Mouse (Mus musculus) stomach, embryonic 16.5 days (tissue): ENCODE data around the gene Bcr. TPM values are rescaled to one million over a fixed set of nuclear protein-coding genes. Genes with fewer than 3 reads are reported as not detected.

Experiments used
- ATAC-seq: fragments of 200-750 bp; cut with Nextera tagmentation; 2 replicates; pipeline ENCODE4 v1.8.0; 2017; ENCODE audit warnings: moderate number of reproducible peaks, moderate TSS enrichment; ENCODE audit not compliant: insufficient read depth, low FRiP score
- H3K27ac ChIP-seq: fragments of 300-500 bp; sonication (generic); 2 replicates; pipeline ENCODE4 v1.5.1; 2014; ENCODE audit warnings: low read length
- H3K27me3 ChIP-seq: fragments of 300-500 bp; sonication (generic); 2 replicates; pipeline ENCODE4 v1.6.1; 2014; ENCODE audit warnings: low read length, control low read depth, mixed read lengths; ENCODE audit not compliant: control insufficient read depth, insufficient read depth
- H3K36me3 ChIP-seq: fragments of 300-500 bp; sonication (generic); 2 replicates; pipeline ENCODE4 v1.6.1; 2014; ENCODE audit warnings: low read length; ENCODE audit not compliant: control insufficient read depth, insufficient read depth
- H3K4me1 ChIP-seq: fragments of 300-500 bp; sonication (generic); 2 replicates; pipeline ENCODE4 v1.6.1; 2014; ENCODE audit warnings: low read length, control low read depth, mixed read lengths; ENCODE audit not compliant: control insufficient read depth, insufficient read depth
- H3K4me2 ChIP-seq: fragments of 300-500 bp; sonication (generic); 2 replicates; pipeline ENCODE4 v1.6.1; 2014; ENCODE audit warnings: low read depth, low read length, mixed read lengths
- H3K4me3 ChIP-seq: fragments of 300-500 bp; sonication (generic); replicated peaks from 2 replicates; pipeline ENCODE4 v1.5.1; 2014; ENCODE audit warnings: mild to moderate bottlenecking, low read length
- H3K9ac ChIP-seq: fragments of 300-500 bp; sonication (generic); 2 replicates; pipeline ENCODE4 v1.6.1; 2014; ENCODE audit warnings: low read length
- H3K9me3 ChIP-seq: fragments of 300-500 bp; sonication (generic); replicated peaks from 2 replicates; pipeline ENCODE4 v1.6.1; 2016; ENCODE audit warnings: low read length, control low read depth; ENCODE audit not compliant: control insufficient read depth
- WGBS: fragments of 180-500 bp; shearing (Covaris S2); extraction: QIAGEN DNeasy Blood & Tissue Kit; methylation state at CpG from one replicate; pipeline ENCODE4 v1.1.7; 2014; 5-methylcytosine and 5-hydroxymethylcytosine counted together
- polyA plus RNA-seq: library from polyadenylated mRNA; unstranded; fragments of >200 nt; fragmentation: Nextera tagmentation; extraction: Ambion mirVana; gene quantifications from 2 replicates; pipeline ENCODE4 v1.2.1, GENCODE M21; 2015

Bcr gene
- polyA plus RNA-seq, 1 experiment from 2014 or later: 8.8 TPM

- peaks cover 41% of the 10 kb centered on the region for H3K4me1 ChIP-seq
- no peaks in the 10 kb centered on the region for H3K36me3 ChIP-seq
- H3K9ac ChIP-seq: peak overlapping the region; percentile 93
- peak overlapping the region; percentile 65 for H3K4me2 ChIP-seq
- no peaks in the 10 kb centered on the region for H3K9me3 ChIP-seq
- WGBS: 4% methylated on average over 71 of the region's 71 CpGs
- H3K27ac ChIP-seq: peak overlapping the region; percentile 14; the same call in 1 of the 2 replicates
- peak overlapping the region; percentile 86 for H3K4me3 ChIP-seq
- ATAC-seq: no peak
- no peaks in the 10 kb centered on the region for H3K27me3 ChIP-seq
Observed at GRCm38 (mm10) chr10:75061341-75062188, 1.2 kb downstream of the Bcr start.

GRCm38 (mm10) chr10:75062189-75062561, 1.8 kb downstream of the Bcr start:
- WGBS: 20% methylated on average over 6 of the region's 6 CpGs
- Histone ChIP-seq H3K9ac (peak overlapping the region; percentile 93), H3K4me1 (peaks cover 41% of the 10 kb centered on the region), H3K4me2 (peak overlapping the region; percentile 65), H3K4me3 (peak overlapping the region; percentile 86), H3K36me3 (no peaks in the 10 kb centered on the region), H3K27me3 (no peaks in the 10 kb centered on the region), H3K9me3 (no peaks in the 10 kb centered on the region), H3K27ac (no peak overlapping the region)
- ATAC-seq: no peak

- Histone ChIP-seq H3K9ac (no peak overlapping the region; the same call in 1 of the 2 replicates), H3K4me3 (peak overlapping the region; percentile 86), H3K4me1 (peaks cover 43% of the 10 kb centered on the region), H3K27ac (no peak overlapping the region), H3K27me3 (no peaks in the 10 kb centered on the region), H3K4me2 (peak overlapping the region; percentile 65), H3K36me3 (no peaks in the 10 kb centered on the region), H3K9me3 (no peaks in the 10 kb centered on the region)
- 35% methylated on average over 6 of the region's 6 CpGs for WGBS
- ATAC-seq: no peak
Observed at GRCm38 (mm10) chr10:75062621-75063020, 2.2 kb downstream of the Bcr start.

DNA sequence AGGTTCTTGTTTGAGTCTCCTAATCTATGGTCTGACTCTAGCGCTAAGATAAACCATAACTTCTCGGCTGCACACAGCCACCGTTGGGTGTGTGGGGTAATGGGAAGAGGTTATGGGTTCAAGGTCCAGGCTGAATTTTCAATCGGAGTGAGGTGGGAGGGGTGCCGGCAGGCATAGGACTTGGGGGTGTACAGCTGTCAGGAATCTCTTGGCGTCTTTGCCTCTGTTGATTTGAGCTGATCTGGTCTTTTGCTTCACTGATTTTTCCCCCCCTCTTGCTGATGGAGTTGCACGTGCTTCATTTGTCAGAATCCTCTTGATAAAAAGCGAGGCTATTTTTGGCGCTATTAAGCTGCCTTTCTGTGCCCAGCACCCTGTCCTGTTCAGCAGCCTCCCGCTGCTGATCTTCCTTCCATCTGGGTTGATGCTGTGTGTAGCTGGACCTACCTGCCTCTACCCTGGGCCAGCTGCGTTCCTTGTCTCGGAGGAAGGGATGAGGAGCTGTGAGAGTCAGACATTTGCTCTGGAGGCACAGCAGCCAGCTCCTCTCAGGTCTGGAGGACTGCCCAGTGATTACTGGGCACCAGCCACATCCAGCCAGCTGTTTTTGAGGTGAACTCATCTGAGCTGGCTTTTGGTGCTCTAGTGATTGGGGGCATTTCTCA, 3.0 kb downstream of the Bcr start:
- no peak overlapping the region for H3K27ac ChIP-seq
- WGBS: 39% methylated on average over 12 of the region's 12 CpGs
- no peaks in the 10 kb centered on the region for H3K36me3 ChIP-seq
- peak overlapping the region; percentile 52 for H3K9ac ChIP-seq
- peak overlapping the region; percentile 86 for H3K4me3 ChIP-seq
- no peaks in the 10 kb centered on the region for H3K9me3 ChIP-seq
- H3K4me1 ChIP-seq: peaks cover 50% of the 10 kb centered on the region
- no peak for ATAC-seq
- H3K27me3 ChIP-seq: no peaks in the 10 kb centered on the region
- peak overlapping the region; percentile 65 for H3K4me2 ChIP-seq

DNA sequence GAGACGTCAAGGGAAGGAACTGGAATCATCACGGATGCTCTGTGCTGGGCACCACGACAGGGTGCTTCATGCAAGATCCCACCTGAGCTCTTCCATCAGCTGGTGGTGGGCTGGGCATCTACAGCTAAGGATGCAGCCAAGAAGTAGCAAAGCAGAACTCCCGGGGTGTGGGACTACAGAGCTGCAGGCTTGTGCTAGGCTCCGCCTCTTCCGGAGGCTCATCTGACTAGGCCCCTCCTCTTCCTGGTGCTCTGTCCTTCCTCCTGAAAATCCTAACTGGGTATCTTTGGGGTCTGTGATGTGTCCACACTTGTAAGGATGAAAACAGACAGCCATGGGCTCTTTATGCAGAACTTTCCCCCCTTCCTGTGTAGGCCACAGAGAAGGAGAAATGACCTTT, 5.3 kb downstream of the Bcr start:
- Histone ChIP-seq H3K4me1 (peaks cover 61% of the 10 kb centered on the region), H3K9ac (no peak overlapping the region), H3K4me2 (no peak overlapping the region), H3K4me3 (no peak overlapping the region), H3K27me3 (no peaks in the 10 kb centered on the region), H3K36me3 (no peaks in the 10 kb centered on the region), H3K27ac (no peak overlapping the region), H3K9me3 (no peaks in the 10 kb centered on the region)
- whole genome bisulfite sequencing: 76% methylated on average over 6 of the region's 6 CpGs
- ATAC-seq: no peak; the same call in 1 of the 2 replicates

DNA sequence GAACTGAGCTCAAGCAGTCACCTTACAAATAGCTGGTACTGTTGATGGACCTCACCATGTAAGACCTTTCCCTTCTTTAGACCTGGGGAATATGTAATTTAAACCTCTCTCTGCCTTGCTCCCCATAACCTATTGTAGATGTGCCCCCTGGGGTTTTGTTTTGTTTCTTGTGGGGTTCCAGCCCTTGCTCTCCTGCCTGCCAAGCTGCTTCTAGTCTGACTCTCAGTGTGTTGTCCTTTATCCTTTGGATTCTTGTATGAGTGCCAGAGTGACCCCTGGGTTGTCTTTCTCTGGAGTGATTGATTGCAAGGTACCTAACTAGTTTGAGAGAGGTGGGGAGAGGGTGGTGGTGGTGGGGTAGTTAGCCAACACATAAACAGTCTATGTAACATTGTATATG, 7.1 kb downstream of the Bcr start:
- H3K27ac ChIP-seq: no peak overlapping the region
- no peaks in the 10 kb centered on the region for H3K9me3 ChIP-seq
- peaks cover 52% of the 10 kb centered on the region for H3K4me1 ChIP-seq
- no peaks in the 10 kb centered on the region for H3K27me3 ChIP-seq
- no peaks in the 10 kb centered on the region for H3K36me3 ChIP-seq
- no peak for ATAC-seq
- H3K4me2 ChIP-seq: no peak overlapping the region
- no peak overlapping the region for H3K9ac ChIP-seq
- H3K4me3 ChIP-seq: no peak overlapping the region

DNA sequence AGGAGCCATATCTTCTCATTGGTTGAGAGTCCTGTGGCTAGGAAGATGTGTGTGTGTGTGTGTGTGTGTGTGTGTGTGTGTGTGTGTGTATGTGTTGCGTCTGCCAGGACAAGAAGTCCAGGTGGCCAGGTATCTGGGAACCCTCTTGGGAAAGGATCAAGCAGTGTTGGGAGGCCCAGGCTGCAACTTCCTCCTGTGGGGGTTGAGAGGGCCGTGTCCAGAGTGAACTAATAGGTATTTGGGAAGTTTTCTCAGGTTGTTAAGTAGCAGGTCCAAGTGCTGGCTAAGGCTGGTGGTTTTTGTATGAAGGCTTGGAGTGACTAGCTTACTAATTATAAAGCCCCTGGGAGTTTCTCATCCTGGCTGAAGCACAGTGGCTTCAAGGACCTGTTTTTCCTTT, 7.7 kb downstream of the Bcr start:
- ATAC-seq: no peak
- no peak overlapping the region for H3K4me2 ChIP-seq
- no peak overlapping the region; the same call in 1 of the 2 replicates for H3K9ac ChIP-seq
- no peaks in the 10 kb centered on the region for H3K27me3 ChIP-seq
- H3K36me3 ChIP-seq: no peaks in the 10 kb centered on the region
- H3K4me1 ChIP-seq: peaks cover 45% of the 10 kb centered on the region
- no peak overlapping the region for H3K27ac ChIP-seq
- 28% methylated on average over 2 of the region's 2 CpGs for WGBS
- no peaks in the 10 kb centered on the region for H3K9me3 ChIP-seq
- H3K4me3 ChIP-seq: no peak overlapping the region

- WGBS: 31% methylated on average over 12 of the region's 12 CpGs
- Histone ChIP-seq H3K36me3 (no peaks in the 10 kb centered on the region), H3K9ac (no peak overlapping the region), H3K4me2 (peak overlapping the region; percentile 20; the same call in 1 of the 2 replicates), H3K27ac (no peak overlapping the region), H3K27me3 (no peaks in the 10 kb centered on the region), H3K4me1 (peaks cover 38% of the 10 kb centered on the region), H3K4me3 (no peak overlapping the region), H3K9me3 (no peaks in the 10 kb centered on the region)
- ATAC-seq: no peak
Observed at GRCm38 (mm10) chr10:75068624-75069328, 8.4 kb downstream of the Bcr start.
